Mouse (Mus musculus) erythroblast, embryonic 14.5 days (primary cell): ENCODE results near the gene Efcab9.

Experiments used
- GATA1 ChIP-seq: IDR thresholded peaks from 2 replicates; pipeline ENCODE4 v1.6.1; 2012; ENCODE audit warnings: low read length, inconsistent platforms, mixed read lengths
- TAL1 ChIP-seq: IDR thresholded peaks from 3 replicates; pipeline ENCODE4 v1.6.1; 2012; ENCODE audit warnings: low read length, inconsistent platforms, mixed read lengths

DNA sequence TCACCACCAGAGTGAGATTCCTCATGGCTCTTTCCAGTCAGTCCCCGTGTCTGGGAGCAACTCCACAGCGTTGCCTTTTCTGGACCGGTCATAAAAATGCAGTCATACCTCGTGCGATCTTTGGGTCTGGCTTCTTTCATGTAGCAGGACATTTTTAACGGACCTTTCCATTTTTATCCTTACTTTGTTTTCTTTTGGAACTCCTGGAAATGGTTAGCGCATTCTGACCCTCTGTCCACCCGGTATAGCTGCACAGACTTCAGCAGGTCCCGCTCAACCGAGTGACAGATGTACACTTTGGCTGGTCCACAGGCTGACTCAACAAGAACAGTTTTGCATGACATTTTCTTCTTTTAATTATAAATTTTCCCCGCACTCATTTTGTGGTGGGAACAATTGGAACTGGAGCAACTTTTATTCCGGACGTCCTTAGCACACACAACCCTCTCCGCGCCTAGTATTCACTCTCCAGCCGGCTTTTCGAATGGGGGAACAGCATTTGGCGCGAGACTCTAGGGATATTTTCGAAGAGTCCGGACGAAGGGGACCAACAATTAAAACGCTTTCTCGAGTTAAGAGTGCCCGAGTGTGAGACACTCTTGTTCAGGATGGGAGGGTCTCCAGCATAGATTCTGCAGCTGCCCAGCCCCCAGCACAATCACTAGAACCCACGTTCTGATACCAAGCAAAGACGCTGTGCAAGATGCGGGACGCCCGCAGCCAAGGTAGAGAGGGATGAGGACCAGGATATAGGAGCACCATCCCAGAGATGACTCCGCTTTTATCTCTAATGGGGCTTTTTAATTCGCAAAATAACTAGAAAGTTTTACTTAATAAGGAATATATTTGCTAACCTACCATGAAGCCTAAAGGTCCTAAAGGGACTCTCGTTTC is at the start of gene Efcab9:
- no peak for TF ChIP-seq TAL1
- TF ChIP-seq GATA1, result no peak
